Mouse (Mus musculus): ENCODE results near the gene Chst11.

- no peak for TF ChIP-seq POLR2A (IDR thresholded peaks at IDR 0.05; ENCODE audit: extremely low read depth, insufficient read depth, low read length)
- no peak for TF ChIP-seq CTCF (IDR thresholded peaks at IDR 0.05; ENCODE audit: low read depth, low read length)
Observed at GRCm38 (mm10) chr10:83202906-83203702, 217.8 kb downstream of the Chst11 start.

All from liver, adult 2 months (tissue).